Mouse (Mus musculus): ENCODE results near the gene Ibtk. TPM values are rescaled to one million over a fixed set of nuclear protein-coding genes. Genes with fewer than 3 reads are reported as not detected.

Gene Ibtk
- polyA plus RNA-seq (2014; fragmentation: Illumina TruSeq; extraction: RNeasy Lipid Tissue Mini Kit (QIAGEN cat#74804)): 220 TPM

DNA sequence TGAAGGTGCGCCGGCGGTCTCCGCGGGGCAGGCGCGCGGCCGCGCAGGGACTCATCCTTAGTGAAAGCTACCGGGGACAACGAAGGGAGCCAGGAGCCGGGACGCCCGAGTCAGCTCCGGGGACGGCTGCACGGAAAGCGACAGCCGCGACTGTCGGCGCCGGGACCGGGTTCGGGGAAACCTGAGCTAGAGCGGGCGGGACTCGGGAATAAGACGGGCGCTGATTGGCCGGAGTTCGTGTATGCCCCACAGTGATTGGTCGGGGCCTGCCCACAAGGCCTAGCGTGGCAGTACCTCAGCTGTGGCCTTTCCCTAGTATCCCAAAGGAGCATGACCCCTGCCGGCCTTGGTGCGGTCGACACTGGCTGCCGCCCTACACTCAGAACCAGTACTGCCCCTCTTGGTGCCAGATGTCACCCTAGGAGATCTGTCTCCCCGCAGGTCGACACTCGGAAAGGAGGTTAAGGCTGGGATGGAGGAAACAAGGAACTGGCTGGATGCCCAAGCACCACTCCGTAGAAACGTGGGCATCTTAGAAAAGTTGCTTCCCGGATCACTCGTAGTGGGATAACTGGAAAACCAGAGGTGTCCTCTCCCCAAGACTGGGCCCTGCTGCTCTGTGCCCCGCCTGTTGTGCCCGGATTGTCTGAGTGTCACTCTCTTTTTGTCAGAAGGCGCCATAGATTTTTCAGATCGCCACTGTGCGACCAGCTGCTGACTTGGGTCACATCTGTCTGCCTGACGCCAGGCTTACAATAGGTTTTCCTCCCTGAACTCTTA, at the start of gene Ibtk:
Gene Ibtk (minus strand): TSS at position 193 of the 780 bp plus-strand sequence.

Other genes with a start within 250 kb of the Ibtk start
- 12.9 TPM for gene Tpbg, start 93.0 kb upstream of the Ibtk start, polyA plus RNA-seq (2014; fragmentation: Illumina TruSeq; extraction: RNeasy Lipid Tissue Mini Kit (QIAGEN cat#74804))